Mouse (Mus musculus): ENCODE data around the gene Alg11. TPM values are rescaled to one million over a fixed set of nuclear protein-coding genes. Genes with fewer than 3 reads are reported as not detected.

Gene Alg11
- polyA plus RNA-seq (2015; fragmentation: Nextera tagmentation; extraction: Ambion mirVana): 18.8 and 22.3 TPM in 2 replicates

GRCm38 (mm10) chr8:22060446-22060889 is at the start of gene Alg11:
TSS of gene Alg11 (plus strand) at chr8:22060721.

DNA sequence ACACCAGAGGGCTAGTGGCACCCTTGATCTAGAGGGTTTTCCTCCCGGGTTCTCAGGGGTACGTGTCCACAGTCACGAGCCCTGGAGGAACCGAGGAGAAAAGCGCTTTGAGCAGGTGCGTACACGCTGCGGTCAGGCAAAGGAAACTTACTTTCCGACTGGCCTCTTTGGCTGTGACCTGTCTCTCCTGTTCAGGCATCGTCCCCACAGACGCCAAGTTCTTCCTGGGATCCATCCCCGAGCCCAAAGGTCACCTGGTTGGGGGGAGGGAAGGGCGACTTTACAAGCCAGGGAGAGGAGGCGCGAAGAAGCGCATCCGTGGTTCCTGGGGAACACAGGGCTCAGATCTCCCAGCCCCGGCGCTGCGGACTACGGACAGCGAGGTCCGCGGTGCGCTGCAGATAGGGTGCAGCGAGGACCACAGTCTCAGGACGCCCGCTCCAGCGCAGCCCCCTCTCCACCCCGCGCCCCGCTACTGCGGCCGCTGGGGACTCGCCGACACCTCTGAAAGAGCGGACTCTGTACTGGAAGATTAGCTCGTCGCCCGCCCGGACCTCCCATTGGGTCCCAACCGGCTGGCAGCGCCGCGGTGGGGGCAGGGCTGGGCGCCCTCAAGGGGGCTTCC is 588 bp upstream of the Alg11 start, which contains the start of gene Atp7b:
Gene Atp7b, minus strand, starts transcription at position 485 of the 625 bp plus-strand sequence.

Other genes with a start within 250 kb of the Alg11 start
- gene Defb50, start 237.2 kb upstream of the Alg11 start, polyA plus RNA-seq (2015; fragmentation: Nextera tagmentation; extraction: Ambion mirVana): not detected in 2 replicates
- not detected in 2 replicates for gene Defb2, start 220.8 kb upstream of the Alg11 start, polyA plus RNA-seq (2015; fragmentation: Nextera tagmentation; extraction: Ambion mirVana)
- not detected in 2 replicates for gene Defb10, start 201.8 kb upstream of the Alg11 start, polyA plus RNA-seq (2015; fragmentation: Nextera tagmentation; extraction: Ambion mirVana)
- gene Defb9, start 175.3 kb upstream of the Alg11 start, polyA plus RNA-seq (2015; fragmentation: Nextera tagmentation; extraction: Ambion mirVana): not detected in 2 replicates
- gene Defb11, start 154.3 kb upstream of the Alg11 start, polyA plus RNA-seq (2015; fragmentation: Nextera tagmentation; extraction: Ambion mirVana): not detected in 2 replicates
- not detected in 2 replicates for gene Defb15, start 128.0 kb upstream of the Alg11 start, polyA plus RNA-seq (2015; fragmentation: Nextera tagmentation; extraction: Ambion mirVana)
- not detected in 2 replicates for gene Defb35, start 122.4 kb upstream of the Alg11 start, polyA plus RNA-seq (2015; fragmentation: Nextera tagmentation; extraction: Ambion mirVana)
- not detected in 2 replicates for gene Defb13, start 114.0 kb upstream of the Alg11 start, polyA plus RNA-seq (2015; fragmentation: Nextera tagmentation; extraction: Ambion mirVana)
- gene Fam90a1a, start 102.0 kb upstream of the Alg11 start, polyA plus RNA-seq (2015; fragmentation: Nextera tagmentation; extraction: Ambion mirVana): not detected in 2 replicates
- gene Ccdc70, start 90.9 kb upstream of the Alg11 start, polyA plus RNA-seq (2015; fragmentation: Nextera tagmentation; extraction: Ambion mirVana): not detected in 2 replicates
- gene Atp7b, start 416 bp upstream of the Alg11 start, polyA plus RNA-seq (2015; fragmentation: Nextera tagmentation; extraction: Ambion mirVana): 0.41 and 0.84 TPM in 2 replicates
- 2.0 and 4.7 TPM in 2 replicates for gene Nek5, start 64.3 kb downstream of the Alg11 start, polyA plus RNA-seq (2015; fragmentation: Nextera tagmentation; extraction: Ambion mirVana)
- gene Nek3, start 105.7 kb downstream of the Alg11 start, polyA plus RNA-seq (2015; fragmentation: Nextera tagmentation; extraction: Ambion mirVana): 6.7 and 7.1 TPM in 2 replicates
- 20.2 and 21.0 TPM in 2 replicates for gene Ckap2, start 125.1 kb downstream of the Alg11 start, polyA plus RNA-seq (2015; fragmentation: Nextera tagmentation; extraction: Ambion mirVana)
- gene Vps36, start 132.1 kb downstream of the Alg11 start, polyA plus RNA-seq (2015; fragmentation: Nextera tagmentation; extraction: Ambion mirVana): 21.7 and 26.4 TPM in 2 replicates
- gene Thsd1, start 166.6 kb downstream of the Alg11 start, polyA plus RNA-seq (2015; fragmentation: Nextera tagmentation; extraction: Ambion mirVana): 3.7 and 4.8 TPM in 2 replicates
- gene Tpte, start 222.7 kb downstream of the Alg11 start, polyA plus RNA-seq (2015; fragmentation: Nextera tagmentation; extraction: Ambion mirVana): not detected in 2 replicates